In the genomic region with DNA sequence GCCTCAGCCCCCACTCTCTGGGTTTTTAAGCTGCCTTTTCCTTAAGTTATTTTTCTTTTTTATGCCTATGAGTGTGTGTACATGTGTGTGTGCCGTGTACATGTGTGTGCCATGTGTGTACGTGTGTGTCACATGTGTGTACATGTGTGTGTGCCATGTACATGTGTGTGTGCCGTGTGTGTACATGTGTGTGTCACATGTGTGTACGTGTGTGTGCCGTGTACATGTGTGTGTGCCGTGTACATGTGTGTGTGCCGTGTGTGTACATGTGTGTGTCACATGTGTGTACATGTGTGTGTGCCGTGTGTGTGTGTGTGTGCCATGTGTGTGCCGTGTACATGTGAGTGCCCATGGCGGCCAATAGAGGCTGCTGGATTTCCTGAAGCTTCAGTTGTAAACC, we compare ENCODE assay signal across 19 mouse cellular contexts.
"Had no signal": no experiment of that assay in that cellular context is flagged by ENCODE, and none has a peak within 500 bp of the region (broad histone marks: within the 10 kb centered on the region; RNA-seq: fewer than 3 reads in every experiment).

No protein-coding gene starts in this region.

- ATAC-seq: liver, postnatal 0 days; lung, postnatal 0 days; midbrain, embryonic 16.5 days had no signal

- H3K4me3 ChIP-seq: liver, embryonic 13.5 days; liver, embryonic 15.5 days; lung, embryonic 15.5 days; midbrain, embryonic 10.5 days; midbrain, embryonic 12.5 days; neural tube, embryonic 12.5 days; stomach, embryonic 15.5 days had no signal

- H3K4me2 ChIP-seq: liver, embryonic 13.5 days; liver, embryonic 15.5 days; lung, embryonic 15.5 days; midbrain, embryonic 12.5 days; neural tube, embryonic 12.5 days; stomach, embryonic 15.5 days had no signal

- H3K4me1 ChIP-seq: liver, embryonic 13.5 days; liver, embryonic 15.5 days; lung, embryonic 15.5 days; midbrain, embryonic 10.5 days; midbrain, embryonic 12.5 days; neural tube, embryonic 12.5 days; stomach, embryonic 15.5 days had no signal

- H3K36me3 ChIP-seq: liver, embryonic 13.5 days; liver, embryonic 15.5 days had no signal

- H3K27ac ChIP-seq: liver, embryonic 13.5 days; liver, embryonic 15.5 days; lung, embryonic 15.5 days; macrophage; midbrain, embryonic 10.5 days; midbrain, embryonic 12.5 days; neural tube, embryonic 12.5 days; stomach, embryonic 15.5 days; stomach, postnatal 0 days had no signal

- DNase-seq: liver, embryonic 13.5 days; liver, postnatal 0 days; lung, adult 2 months; lung, postnatal 14 days; lung, postnatal 36 days; midbrain, embryonic 14.5 days; right cerebral cortex, postnatal 14 days; thymus, adult 2 months; thymus, postnatal 25 days had no signal

- H3K9ac ChIP-seq: liver, embryonic 13.5 days; liver, embryonic 15.5 days; liver, postnatal 0 days; lung, embryonic 15.5 days; midbrain, embryonic 12.5 days; neural tube, embryonic 12.5 days; stomach, embryonic 15.5 days had no signal

- H3K9me3 ChIP-seq: liver, embryonic 13.5 days; liver, embryonic 15.5 days; lung, embryonic 15.5 days; midbrain, embryonic 10.5 days; midbrain, embryonic 12.5 days; neural tube, embryonic 12.5 days; stomach, embryonic 15.5 days had no signal

- H3K27me3 ChIP-seq: liver, embryonic 15.5 days; lung, embryonic 15.5 days; midbrain, embryonic 12.5 days; neural tube, embryonic 12.5 days; stomach, embryonic 15.5 days had no signal
